Mouse (Mus musculus) liver, embryonic 14.5 days (tissue): Measurements from ENCODE around the gene Ift122.

ENCODE experiments used
- CTCF ChIP-seq: IDR thresholded peaks from 2 replicates; pipeline ENCODE4 v1.5.1; 2016; ENCODE audit warnings: antibody characterized with exemption, low read depth, control low read depth
- EP300 ChIP-seq: IDR thresholded peaks from 2 replicates; pipeline ENCODE4 v1.6.1; 2016; ENCODE audit warnings: antibody characterized with exemption, low read depth

DNA sequence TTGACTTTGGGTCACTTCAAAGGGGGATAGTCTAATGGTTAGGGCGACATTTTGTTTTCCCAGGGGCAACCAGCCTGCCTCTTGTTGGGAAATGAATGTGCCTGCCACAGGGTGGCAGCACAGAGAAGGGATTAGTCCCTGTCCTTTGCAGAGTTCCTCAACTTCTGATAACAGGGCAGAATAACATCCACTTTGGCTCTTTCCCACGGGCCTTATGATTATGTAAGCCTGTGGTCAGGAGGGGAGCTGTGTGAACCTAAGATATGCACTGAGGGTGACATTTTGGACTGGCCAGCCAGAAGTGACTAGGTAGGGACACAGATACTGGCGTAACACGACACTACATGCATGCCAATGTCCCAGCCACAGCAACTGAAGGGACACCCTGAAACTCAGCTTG is 39.2 kb upstream of the Ift122 start:
- TF ChIP-seq CTCF (peak; percentile 90), EP300 (peak; percentile 19; the same call in 1 of the 2 replicates)
